Mouse (Mus musculus): ENCODE data around the gene Trim50.

Gene Trim50

GRCm38 (mm10) chr5:135352995-135353394 lies at the start of gene Trim50:
Gene Trim50, plus strand, starts transcription at chr5:135353295.
- DNase-seq (ENCODE audit: low read depth, low spot score): no peak

- peak; percentile 20 for DNase-seq (ENCODE audit: low read depth, low spot score)
Observed at GRCm38 (mm10) chr5:135306321-135306965, 46.7 kb upstream of the Trim50 start.

GRCm38 (mm10) chr5:135316177-135316576 lies 36.9 kb upstream of the Trim50 start:
- DNase-seq (ENCODE audit: low read depth, low spot score): no peak

GRCm38 (mm10) chr5:135319856-135320255 lies 33.2 kb upstream of the Trim50 start:
- DNase-seq (ENCODE audit: low read depth, low spot score): no peak

GRCm38 (mm10) chr5:135322197-135322596 lies 30.9 kb upstream of the Trim50 start:
- no peak for DNase-seq (ENCODE audit: low read depth, low spot score)

GRCm38 (mm10) chr5:135326121-135326659 lies 26.9 kb upstream of the Trim50 start:
- no peak for DNase-seq (ENCODE audit: low read depth, low spot score)

- DNase-seq (ENCODE audit: low read depth, low spot score): no peak
Observed at GRCm38 (mm10) chr5:135329471-135329870, 23.6 kb upstream of the Trim50 start.

- DNase-seq (ENCODE audit: low read depth, low spot score): no peak
Observed at GRCm38 (mm10) chr5:135330201-135330600, 22.9 kb upstream of the Trim50 start.

- DNase-seq (ENCODE audit: low read depth, low spot score): no peak
Observed at GRCm38 (mm10) chr5:135331161-135331560, 21.9 kb upstream of the Trim50 start.

- no peak for DNase-seq (ENCODE audit: low read depth, low spot score)
Observed at GRCm38 (mm10) chr5:135337575-135337974, 15.5 kb upstream of the Trim50 start.

- no peak for DNase-seq (ENCODE audit: low read depth, low spot score)
Observed at GRCm38 (mm10) chr5:135345989-135346388, 7.1 kb upstream of the Trim50 start.

- no peak for DNase-seq (ENCODE audit: low read depth, low spot score)
Observed at GRCm38 (mm10) chr5:135346430-135346829, 6.7 kb upstream of the Trim50 start.

- DNase-seq (ENCODE audit: low read depth, low spot score): no peak
Observed at GRCm38 (mm10) chr5:135347511-135348011, 5.5 kb upstream of the Trim50 start.

GRCm38 (mm10) chr5:135349862-135350261 lies 3.2 kb upstream of the Trim50 start, which contains the start of gene Fkbp6:
Gene Fkbp6, minus strand, starts transcription at chr5:135350044.
- DNase-seq (ENCODE audit: low read depth, low spot score): no peak

GRCm38 (mm10) chr5:135351606-135352005 lies 1.5 kb upstream of the Trim50 start:
- DNase-seq (ENCODE audit: low read depth, low spot score): no peak

- DNase-seq (ENCODE audit: low read depth, low spot score): peak; percentile 80
Observed at GRCm38 (mm10) chr5:135353564-135353963, 469 bp downstream of the Trim50 start.

GRCm38 (mm10) chr5:135356090-135356489 lies 3.0 kb downstream of the Trim50 start:
- no peak for DNase-seq (ENCODE audit: low read depth, low spot score)

- no peak for DNase-seq (ENCODE audit: low read depth, low spot score)
Observed at GRCm38 (mm10) chr5:135357556-135357955, 4.5 kb downstream of the Trim50 start.

- DNase-seq (ENCODE audit: low read depth, low spot score): no peak
Observed at GRCm38 (mm10) chr5:135359772-135360171, 6.7 kb downstream of the Trim50 start.

- DNase-seq (ENCODE audit: low read depth, low spot score): no peak
Observed at GRCm38 (mm10) chr5:135362572-135362971, 9.5 kb downstream of the Trim50 start.

- DNase-seq (ENCODE audit: low read depth, low spot score): no peak
Observed at GRCm38 (mm10) chr5:135363540-135363939, 10.4 kb downstream of the Trim50 start.

- no peak for DNase-seq (ENCODE audit: low read depth, low spot score)
Observed at GRCm38 (mm10) chr5:135367841-135368240, 14.7 kb downstream of the Trim50 start.

- DNase-seq (ENCODE audit: low read depth, low spot score): no peak
Observed at GRCm38 (mm10) chr5:135368312-135368711, 15.2 kb downstream of the Trim50 start.

All from WW6 (cell line).